Mouse (Mus musculus) intestine, postnatal 0 days (tissue): ENCODE measurements around the gene Krt8. TPM values are rescaled to one million over a fixed set of nuclear protein-coding genes. Genes with fewer than 3 reads are reported as not detected.
A peak's percentile ranks its signal among the peaks of the same experiment; 100 is the strongest.

Source experiments
- ATAC-seq: fragments of 200-750 bp; cut with Nextera tagmentation; 2 replicates; pipeline ENCODE4 v1.8.0; 2017; ENCODE audit warnings: mild to moderate bottlenecking, moderate TSS enrichment, moderate library complexity
- H3K27ac ChIP-seq: fragments of 300-500 bp; sonication (generic); 2 replicates; pipeline ENCODE4 v1.5.1; 2014; ENCODE audit warnings: mild to moderate bottlenecking, low read depth, low read length, moderate library complexity
- H3K27me3 ChIP-seq: fragments of 300-500 bp; sonication (generic); replicated peaks from 2 replicates; pipeline ENCODE4 v1.6.1; 2014; ENCODE audit warnings: low read length, mixed read lengths; ENCODE audit not compliant: control insufficient read depth, insufficient read depth
- H3K36me3 ChIP-seq: fragments of 300-500 bp; sonication (generic); 2 replicates; pipeline ENCODE4 v1.6.1; 2014; ENCODE audit warnings: mild to moderate bottlenecking, moderate library complexity; ENCODE audit not compliant: control insufficient read depth, insufficient read depth
- H3K4me1 ChIP-seq: fragments of 300-500 bp; sonication (generic); replicated peaks from 2 replicates; pipeline ENCODE4 v1.6.1; 2014; ENCODE audit warnings: antibody characterized with exemption, low read length, mixed read lengths; ENCODE audit not compliant: control insufficient read depth, insufficient read depth
- H3K4me2 ChIP-seq: fragments of 300-500 bp; sonication (generic); replicated peaks from 2 replicates; pipeline ENCODE4 v1.6.1; 2014; ENCODE audit warnings: low read depth, mild to moderate bottlenecking, moderate library complexity
- H3K4me3 ChIP-seq: fragments of 300-500 bp; sonication (generic); 2 replicates; pipeline ENCODE4 v1.5.1; 2014; ENCODE audit warnings: low read depth, low read length
- H3K9ac ChIP-seq: fragments of 300-500 bp; sonication (generic); 2 replicates; pipeline ENCODE4 v1.6.1; 2014; ENCODE audit warnings: mild to moderate bottlenecking, low read depth, low read length
- H3K9me3 ChIP-seq: fragments of 300-500 bp; sonication (generic); 2 replicates; pipeline ENCODE4 v1.6.1; 2016; ENCODE audit warnings: mixed run types; ENCODE audit not compliant: control insufficient read depth
- CTCF ChIP-seq: sonication (generic); IDR thresholded peaks from 2 replicates; pipeline ENCODE4 v1.5.1; 2016; ENCODE audit warnings: low read depth, mild to moderate bottlenecking, control low read depth, antibody characterized with exemption, moderate library complexity
- WGBS: fragments of 180-500 bp; shearing (Covaris S2); extraction: QIAGEN DNeasy Blood & Tissue Kit; methylation state at CpG from one replicate; pipeline ENCODE4 v1.1.7; 2014; 5-methylcytosine and 5-hydroxymethylcytosine counted together
- polyA plus RNA-seq: library from polyadenylated mRNA; unstranded; fragments of >200 nt; fragmentation: Nextera tagmentation; extraction: Ambion mirVana; gene quantifications from 2 replicates; pipeline ENCODE4 v1.2.1, GENCODE M21; 2015

The Krt8 gene
- polyA plus RNA-seq, 1 experiment from 2014 or later, result 1,037 TPM

DNA sequence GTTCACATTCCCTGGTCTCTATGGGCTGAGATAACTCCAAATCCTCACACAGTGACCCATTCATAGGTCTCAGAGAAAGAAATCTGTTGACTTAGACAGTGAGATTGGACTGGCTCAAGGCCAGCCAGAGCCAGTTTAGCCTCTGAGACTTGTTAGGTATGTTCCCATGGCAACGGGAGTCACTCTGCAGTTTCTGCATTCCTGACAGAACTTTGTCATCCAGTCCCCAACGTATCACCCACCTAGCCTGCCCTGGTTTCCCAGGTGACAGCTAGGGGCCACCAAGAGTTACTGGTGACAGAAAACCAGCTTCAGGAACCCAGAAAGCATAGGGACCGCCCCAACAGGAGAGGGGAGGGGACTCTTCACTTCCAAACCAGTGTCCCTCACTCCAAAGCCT is 9.4 kb upstream of the Krt8 start:
- WGBS, result 24% methylated on average over 3 of the region's 3 CpGs
- H3K9me3 ChIP-seq, result no peaks in the 10 kb centered on the region
- peak overlapping the region; percentile 41; the same call in 1 of the 2 replicates for H3K27ac ChIP-seq
- no peak overlapping the region for H3K9ac ChIP-seq
- no peak for TF ChIP-seq CTCF
- 0 out of 2 replicates have a peak overlapping the region, but pooled peaks have one; percentile 1 for H3K4me2 ChIP-seq
- no peak for ATAC-seq
- H3K4me3 ChIP-seq, result no peak overlapping the region
- H3K36me3 ChIP-seq, result no peaks in the 10 kb centered on the region
- H3K4me1 ChIP-seq, result peaks cover 8% of the 10 kb centered on the region
- no peaks in the 10 kb centered on the region for H3K27me3 ChIP-seq

GRCm38 (mm10) chr15:102012260-102012765 is 8.0 kb upstream of the Krt8 start:
- ATAC-seq, result no peak
- Histone ChIP-seq H3K4me1 (peaks cover 11% of the 10 kb centered on the region), H3K4me3 (no peak overlapping the region), H3K9ac (no peak overlapping the region), H3K9me3 (no peaks in the 10 kb centered on the region), H3K27me3 (no peaks in the 10 kb centered on the region), H3K4me2 (no peak overlapping the region), H3K27ac (no peak overlapping the region), H3K36me3 (no peaks in the 10 kb centered on the region)
- 68% methylated on average over 4 of the region's 4 CpGs for WGBS
- TF ChIP-seq CTCF, result no peak

GRCm38 (mm10) chr15:102010569-102011245 is 6.4 kb upstream of the Krt8 start:
- Histone ChIP-seq H3K27ac (no peak overlapping the region), H3K4me2 (no peak overlapping the region), H3K27me3 (no peaks in the 10 kb centered on the region), H3K9me3 (no peaks in the 10 kb centered on the region), H3K9ac (no peak overlapping the region), H3K4me3 (no peak overlapping the region), H3K4me1 (peaks cover 19% of the 10 kb centered on the region), H3K36me3 (no peaks in the 10 kb centered on the region)
- no peak for TF ChIP-seq CTCF
- 52% methylated on average over 3 of the region's 3 CpGs for WGBS
- ATAC-seq, result no peak

- H3K9ac ChIP-seq, result no peak overlapping the region
- H3K9me3 ChIP-seq, result no peaks in the 10 kb centered on the region
- H3K27me3 ChIP-seq, result no peaks in the 10 kb centered on the region
- WGBS, result 46% methylated on average over 12 of the region's 12 CpGs
- peaks cover 11% of the 10 kb centered on the region for H3K4me1 ChIP-seq
- H3K4me3 ChIP-seq, result no peak overlapping the region
- peak overlapping the region; percentile 78; the same call in 1 of the 2 replicates for H3K27ac ChIP-seq
- no peaks in the 10 kb centered on the region for H3K36me3 ChIP-seq
- ATAC-seq, result no peak
- peak overlapping the region; percentile 40; the same call in 1 of the 2 replicates for H3K4me2 ChIP-seq
- no peak for TF ChIP-seq CTCF
Measured at GRCm38 (mm10) chr15:102007097-102008069, 3.1 kb upstream of the Krt8 start.

GRCm38 (mm10) chr15:102006317-102006716 is 2.0 kb upstream of the Krt8 start:
- H3K27ac ChIP-seq, result peak overlapping the region; percentile 78
- H3K36me3 ChIP-seq, result no peaks in the 10 kb centered on the region
- peak overlapping the region; percentile 40 for H3K4me2 ChIP-seq
- H3K9me3 ChIP-seq, result no peaks in the 10 kb centered on the region
- ATAC-seq, result no peak
- H3K27me3 ChIP-seq, result no peaks in the 10 kb centered on the region
- peak overlapping the region; percentile 31; the same call in 1 of the 2 replicates for H3K9ac ChIP-seq
- no peak for TF ChIP-seq CTCF
- H3K4me1 ChIP-seq, result peaks cover 11% of the 10 kb centered on the region
- 20% methylated on average over 11 of the region's 11 CpGs for WGBS
- no peak overlapping the region; the same call in 1 of the 2 replicates for H3K4me3 ChIP-seq

GRCm38 (mm10) chr15:102005290-102005689 is 1.0 kb upstream of the Krt8 start:
- no peaks in the 10 kb centered on the region for H3K27me3 ChIP-seq
- H3K4me3 ChIP-seq, result no peak overlapping the region
- 26% methylated on average over 4 of the region's 4 CpGs for WGBS
- H3K36me3 ChIP-seq, result peaks cover 6% of the 10 kb centered on the region; the same call in 1 of the 2 replicates
- peak; percentile 5; the same call in 1 of the 2 replicates for ATAC-seq
- H3K4me2 ChIP-seq, result no peak overlapping the region; the same call in 1 of the 2 replicates
- no peak for TF ChIP-seq CTCF
- H3K27ac ChIP-seq, result peak overlapping the region; percentile 78
- H3K9me3 ChIP-seq, result no peaks in the 10 kb centered on the region
- H3K4me1 ChIP-seq, result peaks cover 11% of the 10 kb centered on the region
- no peak overlapping the region for H3K9ac ChIP-seq
